Mouse (Mus musculus): ENCODE measurements around the gene Gm12355. TPM values are rescaled to one million over a fixed set of nuclear protein-coding genes. Genes with fewer than 3 reads are reported as not detected.

Gm12355 gene
- total and polyA plus RNA-seq, 2 experiments from 2014 or later, result 0.15 to 0.26 TPM

DNA sequence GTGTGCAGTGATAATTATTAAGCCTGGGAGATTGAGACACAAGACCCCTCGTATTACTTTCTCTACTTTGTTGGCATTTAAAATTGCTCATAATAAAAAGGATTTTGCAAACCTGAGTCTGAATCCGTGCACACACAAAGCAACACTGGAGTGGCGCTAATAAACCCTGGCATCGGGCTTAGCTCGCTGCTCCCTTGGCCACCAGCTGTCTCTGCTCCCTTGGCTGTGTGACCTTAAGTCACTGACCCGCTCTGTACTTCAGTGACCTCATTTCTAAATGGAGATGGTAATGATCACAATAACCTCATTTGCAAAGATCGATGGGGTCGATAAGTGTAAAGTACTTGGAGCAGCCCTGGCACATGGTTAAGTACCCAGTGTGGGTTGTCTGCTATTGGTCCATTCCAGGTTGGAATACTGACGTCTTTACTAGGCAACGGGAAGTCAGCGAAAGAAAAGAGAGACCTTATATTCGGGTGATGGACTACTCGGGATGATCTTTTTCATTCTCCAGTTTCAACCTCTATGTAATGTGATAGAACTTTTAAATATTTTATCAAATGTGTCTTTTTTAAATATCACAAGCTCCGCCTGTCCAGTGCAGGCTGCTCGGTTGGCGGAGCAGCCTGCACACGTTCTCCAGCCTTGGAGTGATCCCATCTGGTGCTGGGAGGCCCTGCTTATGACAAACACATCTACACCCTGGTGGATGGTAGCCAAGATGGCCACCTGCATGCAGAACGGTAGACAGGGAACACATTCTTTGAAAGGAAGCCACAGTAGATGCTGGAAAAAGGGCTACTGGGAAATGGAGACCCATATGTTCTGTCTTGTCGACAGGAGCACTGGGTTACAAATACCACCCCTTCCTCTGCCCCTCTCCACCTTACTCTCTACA lies 34.7 kb downstream of the Gm12355 start:
- Histone ChIP-seq H3K9ac (replicated peaks; ENCODE audit: low read depth, low read length) (no peak overlapping the region), H3K36me3 (replicated peaks; ENCODE audit: control insufficient read depth, insufficient read depth, low read length) (no peaks in the 10 kb centered on the region), H3K27ac (ENCODE audit: low read depth) (no peak overlapping the region), H3K4me3 (ENCODE audit: low read depth, low read length) (no peak overlapping the region), H3K27me3 (ENCODE audit: control insufficient read depth, insufficient read depth, low read length) (no peaks in the 10 kb centered on the region), H3K9me3 (replicated peaks; ENCODE audit: control insufficient read depth, low read length) (no peaks in the 10 kb centered on the region), H3K4me2 (ENCODE audit: low read depth, low read length) (no peak overlapping the region), H3K4me1 (ENCODE audit: control insufficient read depth, insufficient read depth) (peaks cover 24% of the 10 kb centered on the region)
- ATAC-seq (ENCODE audit: insufficient read depth, low read depth), result no peak
- TF ChIP-seq CTCF (IDR thresholded peaks at IDR 0.05; ENCODE audit: low read depth), result no peak
- TF ChIP-seq EP300 (IDR thresholded peaks at IDR 0.05; ENCODE audit: low read depth), result no peak
- DNase-seq (ENCODE audit: low spot score), result no peak
- WGBS, result 71% methylated on average over 19 of the region's 19 CpGs

DNA sequence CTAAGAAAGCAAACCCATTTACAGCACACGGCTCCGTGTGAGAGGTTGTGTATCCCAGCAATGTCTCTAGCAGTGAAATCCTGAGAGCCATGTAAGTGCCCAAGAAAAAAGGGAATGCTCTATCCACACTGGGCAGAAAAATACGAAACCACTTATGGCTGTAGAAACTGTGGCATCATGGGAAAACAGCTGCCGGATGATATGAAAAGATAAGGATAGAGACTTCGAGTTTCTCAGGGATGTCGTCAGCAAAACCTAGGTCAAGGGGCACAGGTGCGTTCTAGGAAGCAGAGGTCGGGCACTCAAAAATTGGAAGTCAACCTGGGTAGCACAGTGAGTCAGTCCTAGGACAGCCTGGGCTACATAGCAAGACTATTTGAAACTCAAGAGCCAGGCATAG lies 36.2 kb downstream of the Gm12355 start:
- H3K9me3 ChIP-seq (replicated peaks; ENCODE audit: control insufficient read depth, low read length), result no peaks in the 10 kb centered on the region
- H3K4me1 ChIP-seq (ENCODE audit: control insufficient read depth, insufficient read depth), result peaks cover 39% of the 10 kb centered on the region
- no peak overlapping the region for H3K4me3 ChIP-seq (ENCODE audit: low read depth, low read length)
- H3K27me3 ChIP-seq (ENCODE audit: control insufficient read depth, insufficient read depth, low read length), result no peaks in the 10 kb centered on the region
- ATAC-seq (ENCODE audit: insufficient read depth, low read depth), result no peak
- H3K36me3 ChIP-seq (replicated peaks; ENCODE audit: control insufficient read depth, insufficient read depth, low read length), result no peaks in the 10 kb centered on the region
- DNase-seq (ENCODE audit: low spot score), result no peak
- no peak overlapping the region; the same call in 1 of the 2 replicates for H3K9ac ChIP-seq (replicated peaks; ENCODE audit: low read depth, low read length)
- H3K4me2 ChIP-seq (ENCODE audit: low read depth, low read length), result peak overlapping the region; percentile 78; the same call in 1 of the 2 replicates
- 61% methylated on average over 8 of the region's 8 CpGs for whole genome bisulfite sequencing
- H3K27ac ChIP-seq (ENCODE audit: low read depth), result peak overlapping the region; percentile 92
- no peak for TF ChIP-seq CTCF (IDR thresholded peaks at IDR 0.05; ENCODE audit: low read depth)
- no peak for TF ChIP-seq EP300 (IDR thresholded peaks at IDR 0.05; ENCODE audit: low read depth)

DNA sequence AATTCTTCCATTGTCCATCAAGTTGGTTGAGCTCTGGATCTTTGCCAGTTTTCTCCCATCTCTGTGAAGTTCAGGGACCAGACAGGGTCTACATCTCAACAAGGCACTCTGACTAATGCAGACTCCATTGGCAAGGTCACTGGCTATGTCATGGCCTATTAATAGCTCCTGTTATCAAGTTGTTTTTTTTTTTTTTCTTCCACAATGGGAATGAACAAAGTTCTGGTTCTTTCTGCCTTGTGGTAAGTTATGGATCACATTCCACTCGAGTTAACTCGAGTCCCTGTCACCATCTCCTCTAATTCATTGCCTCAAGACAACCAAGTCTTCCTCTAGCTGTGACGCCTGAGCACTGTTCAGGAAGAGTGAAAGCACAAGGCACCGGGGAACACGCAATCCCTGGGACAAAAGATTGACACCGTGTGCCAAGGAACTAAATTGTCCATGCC lies 36.6 kb downstream of the Gm12355 start:
- peak overlapping the region; percentile 78 for H3K4me2 ChIP-seq (ENCODE audit: low read depth, low read length)
- ATAC-seq (ENCODE audit: insufficient read depth, low read depth) (peak; percentile 44; the same call in 1 of the 2 replicates), DNase-seq (ENCODE audit: low spot score) (peak; percentile 81)
- no peaks in the 10 kb centered on the region for H3K9me3 ChIP-seq (replicated peaks; ENCODE audit: control insufficient read depth, low read length)
- H3K36me3 ChIP-seq (replicated peaks; ENCODE audit: control insufficient read depth, insufficient read depth, low read length), result no peaks in the 10 kb centered on the region
- no peak overlapping the region for H3K4me3 ChIP-seq (ENCODE audit: low read depth, low read length)
- peak overlapping the region; percentile 92 for H3K27ac ChIP-seq (ENCODE audit: low read depth)
- no peaks in the 10 kb centered on the region for H3K27me3 ChIP-seq (ENCODE audit: control insufficient read depth, insufficient read depth, low read length)
- TF ChIP-seq CTCF (IDR thresholded peaks at IDR 0.05; ENCODE audit: low read depth) (no peak), EP300 (IDR thresholded peaks at IDR 0.05; ENCODE audit: low read depth) (no peak)
- H3K9ac ChIP-seq (replicated peaks; ENCODE audit: low read depth, low read length), result peak overlapping the region; percentile 24; the same call in 1 of the 2 replicates
- 11% methylated on average over 6 of the region's 6 CpGs for WGBS
- H3K4me1 ChIP-seq (ENCODE audit: control insufficient read depth, insufficient read depth), result peaks cover 39% of the 10 kb centered on the region

DNA sequence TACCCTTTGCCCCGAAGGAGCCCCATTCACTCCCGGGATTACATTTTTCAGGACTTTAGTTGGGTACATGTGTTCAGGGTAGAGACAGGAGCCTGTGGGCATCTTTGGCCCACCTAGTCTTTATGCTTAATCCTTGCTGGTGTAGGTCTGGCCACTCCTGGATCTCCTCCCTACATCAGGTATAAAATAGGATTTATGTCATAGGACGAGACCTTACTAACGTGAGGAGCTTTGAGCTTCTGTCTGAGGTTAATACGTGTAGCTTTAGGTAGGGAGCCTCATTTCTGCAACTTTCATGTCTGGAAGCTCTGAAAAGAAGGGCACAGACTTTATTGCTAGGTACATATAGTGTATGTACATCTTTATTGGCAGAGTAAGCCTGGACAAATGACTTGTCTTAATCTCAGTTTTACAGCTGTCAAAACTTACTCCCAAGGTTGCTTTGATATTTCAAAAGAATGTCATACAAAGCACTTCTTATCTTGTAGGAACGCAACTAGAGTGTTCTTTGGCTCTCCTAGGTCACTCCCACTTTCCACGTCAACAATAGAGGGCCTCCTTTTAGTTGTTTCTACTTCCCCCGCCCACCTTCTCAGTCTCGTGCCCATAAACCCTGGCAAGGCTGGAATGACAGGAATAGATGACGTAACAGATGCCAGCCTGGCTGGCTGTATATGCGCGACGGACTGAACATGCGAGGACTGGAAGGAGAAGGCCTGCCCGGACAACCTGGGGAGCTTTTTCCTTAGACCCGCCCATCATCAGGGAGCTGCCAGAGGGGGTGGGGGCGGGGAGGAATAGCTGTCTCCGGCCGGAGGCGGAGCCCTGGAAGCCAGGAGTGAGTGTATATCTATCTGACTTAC lies 37.5 kb downstream of the Gm12355 start:
- ATAC-seq (ENCODE audit: insufficient read depth, low read depth) (peak; percentile 66), DNase-seq (ENCODE audit: low spot score) (peak; percentile 95)
- peaks cover 39% of the 10 kb centered on the region for H3K4me1 ChIP-seq (ENCODE audit: control insufficient read depth, insufficient read depth)
- TF ChIP-seq CTCF (IDR thresholded peaks at IDR 0.05; ENCODE audit: low read depth) (no peak), EP300 (IDR thresholded peaks at IDR 0.05; ENCODE audit: low read depth) (peak; percentile 66; the same call in 1 of the 2 replicates)
- H3K36me3 ChIP-seq (replicated peaks; ENCODE audit: control insufficient read depth, insufficient read depth, low read length), result peaks cover 5% of the 10 kb centered on the region
- no peaks in the 10 kb centered on the region for H3K27me3 ChIP-seq (ENCODE audit: control insufficient read depth, insufficient read depth, low read length)
- peak overlapping the region; percentile 78 for H3K4me2 ChIP-seq (ENCODE audit: low read depth, low read length)
- 0 out of 2 replicates have a peak overlapping the region, but pooled peaks have one; percentile 24 for H3K9ac ChIP-seq (replicated peaks; ENCODE audit: low read depth, low read length)
- peak overlapping the region; percentile 79 for H3K4me3 ChIP-seq (ENCODE audit: low read depth, low read length)
- H3K9me3 ChIP-seq (replicated peaks; ENCODE audit: control insufficient read depth, low read length), result no peaks in the 10 kb centered on the region
- 4% methylated on average over 20 of the region's 20 CpGs for WGBS
- peak overlapping the region; percentile 92 for H3K27ac ChIP-seq (ENCODE audit: low read depth)

DNA sequence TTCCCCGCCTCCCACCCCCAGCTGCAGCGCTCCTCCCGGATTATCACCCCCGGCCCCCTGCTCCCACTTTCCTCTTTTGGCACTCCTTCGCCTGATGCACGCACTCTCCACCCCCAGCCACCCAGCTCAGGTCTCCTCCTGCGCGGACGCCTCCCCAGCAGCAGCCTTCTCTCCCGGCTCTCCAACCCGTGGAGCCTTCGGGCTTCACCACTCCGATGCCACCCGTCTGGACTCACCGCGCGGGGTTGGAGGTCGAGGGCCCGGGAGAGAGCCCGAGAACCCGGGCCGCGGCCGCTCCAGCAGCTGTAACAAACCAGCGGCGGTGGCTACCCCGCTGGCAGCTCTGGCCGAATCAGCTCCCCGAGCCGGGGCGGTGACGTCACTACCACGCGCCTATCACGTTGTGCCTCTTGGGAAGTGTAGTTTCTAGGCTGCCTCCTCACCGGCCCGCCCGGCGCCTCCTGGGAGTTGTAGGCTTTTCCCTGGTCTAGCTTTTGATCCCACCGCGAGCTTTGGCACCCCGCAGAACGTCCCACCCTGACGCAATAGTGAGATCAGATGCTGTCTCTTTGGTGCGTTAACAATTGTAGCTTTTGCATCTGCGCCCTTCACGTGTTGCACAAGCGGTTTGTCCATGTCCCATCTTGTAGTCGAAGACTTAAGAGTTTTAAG lies 38.4 kb downstream of the Gm12355 start, which contains the start of gene Ormdl3:
Gene Ormdl3 (minus strand): TSS at position 477 of the 672 bp plus-strand sequence.
- peak within 1 kb of the TSS; percentile 92 for H3K27ac ChIP-seq (ENCODE audit: low read depth)
- peak within 1 kb of the TSS; percentile 79 for H3K4me3 ChIP-seq (ENCODE audit: low read depth, low read length)
- peaks cover 39% of the 10 kb centered on the region for H3K4me1 ChIP-seq (ENCODE audit: control insufficient read depth, insufficient read depth)
- TF ChIP-seq CTCF (IDR thresholded peaks at IDR 0.05; ENCODE audit: low read depth), result no peak
- TF ChIP-seq EP300 (IDR thresholded peaks at IDR 0.05; ENCODE audit: low read depth), result no peak
- DNase-seq (ENCODE audit: low spot score), result peak; percentile 96
- peak within 1 kb of the TSS; percentile 81 for H3K9ac ChIP-seq (replicated peaks; ENCODE audit: low read depth, low read length)
- H3K36me3 ChIP-seq (replicated peaks; ENCODE audit: control insufficient read depth, insufficient read depth, low read length), result peaks cover 14% of the 10 kb centered on the region
- H3K27me3 ChIP-seq (ENCODE audit: control insufficient read depth, insufficient read depth, low read length), result no peaks in the 10 kb centered on the region
- peak within 1 kb of the TSS; percentile 78 for H3K4me2 ChIP-seq (ENCODE audit: low read depth, low read length)
- WGBS, result under 1% methylated on average over 48 of the region's 49 CpGs
- peak; percentile 88 for ATAC-seq (ENCODE audit: insufficient read depth, low read depth)
- no peaks in the 10 kb centered on the region for H3K9me3 ChIP-seq (replicated peaks; ENCODE audit: control insufficient read depth, low read length)

Measured in heart, postnatal 0 days (tissue).